Mouse (Mus musculus): ENCODE results near the gene Gabpb2. TPM values are rescaled to one million over a fixed set of nuclear protein-coding genes. Genes with fewer than 3 reads are reported as not detected.

Gabpb2 gene
- polyA plus RNA-seq, 1 experiment from 2014 or later, result 6.2 TPM

DNA sequence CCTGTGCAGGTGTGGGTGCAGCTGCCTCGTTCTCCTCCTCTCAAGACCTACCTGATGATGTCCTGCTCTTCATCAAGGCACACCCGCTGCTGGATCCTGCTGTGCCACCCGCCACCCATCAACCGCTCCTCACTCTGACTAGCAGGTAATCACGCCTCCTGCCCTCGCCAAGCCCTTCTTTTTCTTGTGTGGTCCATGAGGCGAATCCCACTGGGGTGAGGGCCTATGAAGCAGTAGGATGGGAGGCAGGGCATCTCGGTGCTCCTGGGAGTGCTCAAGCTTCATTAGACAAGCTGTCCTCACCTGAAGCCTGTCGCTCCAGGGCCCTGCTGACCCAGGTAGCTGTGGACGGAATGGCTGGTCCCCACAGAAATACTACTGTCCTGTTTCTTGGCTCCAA, 47.7 kb downstream of the Gabpb2 start:
- peaks cover 87% of the 10 kb centered on the region for H3K27me3 ChIP-seq
- no peaks in the 10 kb centered on the region for H3K36me3 ChIP-seq (replicated peaks)
- H3K9ac ChIP-seq, result no peak overlapping the region
- no peaks in the 10 kb centered on the region for H3K9me3 ChIP-seq (replicated peaks)
- no peak for ATAC-seq (ENCODE audit: insufficient read depth)
- H3K4me2 ChIP-seq, result no peak overlapping the region
- no peak overlapping the region for H3K27ac ChIP-seq (replicated peaks)
- no peak overlapping the region for H3K4me3 ChIP-seq (replicated peaks)
- 75% methylated on average over 10 of the region's 10 CpGs for WGBS (ENCODE audit: insufficient replicate concordance)
- H3K4me1 ChIP-seq (replicated peaks), result peaks cover 17% of the 10 kb centered on the region

DNA sequence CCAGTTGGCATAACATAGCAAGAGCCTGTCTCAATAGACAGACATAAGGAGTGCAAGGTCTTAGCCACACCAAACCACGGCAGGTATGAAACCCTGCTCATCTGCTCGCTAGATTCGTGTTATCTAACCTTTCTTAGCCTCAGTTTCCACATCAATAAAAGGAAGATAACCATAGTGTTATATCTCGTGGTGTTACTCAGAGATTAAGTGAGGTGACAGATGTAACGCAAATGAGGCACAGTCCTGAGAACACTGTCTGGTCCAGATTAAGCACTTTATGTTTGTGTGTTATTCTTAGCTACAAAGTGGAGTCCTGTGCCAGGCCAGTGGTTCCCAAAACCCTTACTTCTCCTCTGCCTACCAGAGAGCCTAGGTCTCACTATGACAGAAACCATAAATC, 52.9 kb downstream of the Gabpb2 start:
- H3K27me3 ChIP-seq, result peaks cover 78% of the 10 kb centered on the region
- no peak overlapping the region for H3K4me3 ChIP-seq (replicated peaks)

DNA sequence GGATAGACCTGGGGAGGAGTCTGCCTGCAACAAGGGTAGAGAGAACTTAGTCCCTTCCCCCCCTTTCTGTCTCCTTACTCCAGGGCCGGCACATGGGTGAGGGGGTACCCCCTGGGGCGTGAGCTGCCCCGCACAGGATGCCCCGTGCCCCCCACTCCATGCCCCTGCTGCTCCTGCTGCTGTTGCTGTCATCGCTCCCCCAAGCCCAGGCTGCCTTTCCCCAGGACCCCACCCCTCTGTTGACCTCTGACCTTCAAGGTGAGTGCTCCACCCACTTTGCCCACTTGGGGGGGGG, 53.5 kb downstream of the Gabpb2 start:
- peaks cover 23% of the 10 kb centered on the region for H3K4me1 ChIP-seq (replicated peaks)
- H3K27me3 ChIP-seq, result peaks cover 78% of the 10 kb centered on the region
- H3K27ac ChIP-seq (replicated peaks), result no peak overlapping the region
- no peak overlapping the region for H3K4me2 ChIP-seq
- no peak for ATAC-seq (ENCODE audit: insufficient read depth)
- 78% methylated on average over 5 of the region's 5 CpGs for WGBS (ENCODE audit: insufficient replicate concordance)
- no peaks in the 10 kb centered on the region for H3K36me3 ChIP-seq (replicated peaks)
- no peaks in the 10 kb centered on the region for H3K9me3 ChIP-seq (replicated peaks)
- H3K9ac ChIP-seq, result no peak overlapping the region
- H3K4me3 ChIP-seq (replicated peaks), result no peak overlapping the region

More for the DNA sequence above, 52.9 kb downstream of the Gabpb2 start:
- H3K9ac ChIP-seq, result no peak overlapping the region
- H3K4me1 ChIP-seq (replicated peaks), result peaks cover 17% of the 10 kb centered on the region
- no peak overlapping the region for H3K27ac ChIP-seq (replicated peaks)
- no peaks in the 10 kb centered on the region for H3K36me3 ChIP-seq (replicated peaks)
- ATAC-seq (ENCODE audit: insufficient read depth), result no peak
- 30% methylated on average over 5 of the region's 5 CpGs for WGBS (ENCODE audit: insufficient replicate concordance)
- no peaks in the 10 kb centered on the region for H3K9me3 ChIP-seq (replicated peaks)
- no peak overlapping the region for H3K4me2 ChIP-seq

DNA sequence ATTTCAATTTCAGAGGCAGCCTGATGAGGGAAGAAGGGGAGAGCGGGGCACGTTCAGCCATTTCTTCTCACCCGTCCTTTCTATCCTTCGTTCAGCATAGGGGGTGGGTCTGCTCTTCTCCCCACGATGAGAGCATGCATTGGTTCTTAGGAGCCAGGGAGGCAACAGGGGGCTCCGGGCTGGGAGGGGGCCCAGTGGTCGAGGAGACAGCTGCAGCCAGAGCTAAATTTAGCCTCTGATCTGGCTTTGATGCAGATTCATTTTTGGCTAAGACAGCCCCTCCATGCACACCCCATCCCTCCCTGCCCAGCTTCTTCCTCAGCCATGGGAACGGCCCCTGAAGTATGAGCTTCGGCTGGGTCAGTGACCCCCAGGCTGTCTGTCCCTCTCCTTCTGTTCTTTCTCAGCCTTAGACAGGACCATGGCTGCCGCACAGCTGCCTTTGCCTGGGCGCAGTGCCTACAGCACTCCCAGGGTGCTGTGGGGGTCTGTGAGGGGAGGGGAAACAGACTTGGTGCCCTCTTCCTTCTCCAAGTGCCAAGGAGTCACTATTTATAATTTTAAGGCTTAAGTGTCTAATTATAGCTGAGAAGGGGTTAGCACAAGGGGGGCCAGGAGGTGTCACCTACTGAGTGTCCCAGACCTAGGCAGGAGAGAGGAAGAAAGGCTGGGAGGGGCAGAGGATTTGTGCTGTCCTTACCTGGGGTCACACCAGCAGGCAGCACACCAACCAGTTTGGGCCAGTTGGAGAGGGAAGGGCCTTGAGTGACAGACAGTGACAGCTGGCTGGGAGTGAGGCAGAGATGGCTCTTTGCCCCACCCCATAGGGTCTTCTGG, 54.1 kb downstream of the Gabpb2 start:
- Histone ChIP-seq H3K36me3 (replicated peaks) (no peaks in the 10 kb centered on the region), H3K27ac (replicated peaks) (no peak overlapping the region), H3K4me1 (replicated peaks) (peaks cover 26% of the 10 kb centered on the region), H3K9ac (no peak overlapping the region), H3K4me3 (replicated peaks) (no peak overlapping the region), H3K9me3 (replicated peaks) (no peaks in the 10 kb centered on the region), H3K27me3 (peaks cover 78% of the 10 kb centered on the region), H3K4me2 (no peak overlapping the region)
- WGBS (ENCODE audit: insufficient replicate concordance), result 54% methylated on average over 11 of the region's 11 CpGs
- no peak for ATAC-seq (ENCODE audit: insufficient read depth)

DNA sequence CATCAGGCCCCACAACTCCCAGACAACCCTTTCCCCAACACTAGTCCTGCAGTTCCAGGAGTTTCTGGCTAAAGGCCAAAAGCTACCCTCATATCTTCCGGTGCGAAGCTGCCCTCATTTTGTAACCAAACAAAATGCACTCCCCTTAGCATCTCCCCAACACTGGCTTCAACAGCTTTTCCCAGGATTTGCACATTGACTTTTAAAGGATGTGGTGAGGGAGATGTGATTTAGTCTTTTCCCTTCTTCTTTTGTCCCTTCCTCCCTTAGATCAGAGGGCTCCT, 55.4 kb downstream of the Gabpb2 start:
- 73% methylated on average over 2 of the region's 2 CpGs for WGBS (ENCODE audit: insufficient replicate concordance)
- Histone ChIP-seq H3K4me2 (no peak overlapping the region), H3K27me3 (peaks cover 68% of the 10 kb centered on the region), H3K4me1 (replicated peaks) (peaks cover 26% of the 10 kb centered on the region), H3K36me3 (replicated peaks) (no peaks in the 10 kb centered on the region), H3K9me3 (replicated peaks) (no peaks in the 10 kb centered on the region), H3K27ac (replicated peaks) (no peak overlapping the region), H3K9ac (no peak overlapping the region), H3K4me3 (replicated peaks) (no peak overlapping the region)
- ATAC-seq (ENCODE audit: insufficient read depth), result no peak

DNA sequence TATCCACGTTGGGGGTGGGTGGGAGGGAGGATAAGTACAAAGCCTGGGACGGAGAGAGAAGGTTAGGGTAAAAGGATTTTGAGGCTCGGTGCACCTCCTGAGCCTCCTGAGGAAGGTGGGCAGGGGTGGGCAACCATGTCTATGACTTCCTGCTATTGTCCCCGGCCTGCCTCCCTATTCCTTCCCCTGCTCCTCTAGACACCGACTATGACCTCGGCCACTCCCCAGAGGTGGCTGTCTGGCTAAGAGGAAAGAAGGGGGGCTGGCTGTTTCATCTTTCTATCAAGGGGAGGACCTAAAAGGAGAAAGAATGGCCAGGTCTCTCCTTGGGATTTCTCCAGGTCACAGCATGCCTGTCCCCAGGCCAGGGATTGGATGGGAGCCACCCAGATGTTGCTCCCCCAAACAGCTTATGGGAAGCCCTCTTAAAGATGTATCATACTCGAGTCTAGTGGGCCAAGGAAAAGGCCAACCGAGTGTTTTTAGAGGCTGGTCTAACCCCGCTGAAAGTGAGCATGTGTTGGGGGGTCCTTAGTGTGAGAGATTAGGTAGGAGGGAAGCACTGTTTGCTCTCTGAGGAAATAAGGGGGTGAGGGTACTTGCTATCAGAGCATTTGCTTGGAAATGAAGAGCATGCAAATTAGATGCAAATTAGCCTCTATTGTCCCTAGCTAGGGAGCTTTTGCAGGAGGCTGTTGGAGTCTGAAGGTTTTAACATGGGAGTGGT, 55.9 kb downstream of the Gabpb2 start:
- no peak for ATAC-seq (ENCODE audit: insufficient read depth)
- 17% methylated on average over 9 of the region's 9 CpGs for WGBS (ENCODE audit: insufficient replicate concordance)
- H3K9me3 ChIP-seq (replicated peaks), result no peaks in the 10 kb centered on the region
- H3K27me3 ChIP-seq, result peaks cover 64% of the 10 kb centered on the region
- H3K9ac ChIP-seq, result no peak overlapping the region
- H3K4me2 ChIP-seq, result peak overlapping the region; percentile 90
- no peaks in the 10 kb centered on the region for H3K36me3 ChIP-seq (replicated peaks)
- H3K4me3 ChIP-seq (replicated peaks), result peak overlapping the region; percentile 61
- H3K4me1 ChIP-seq (replicated peaks), result peaks cover 26% of the 10 kb centered on the region
- H3K27ac ChIP-seq (replicated peaks), result no peak overlapping the region

DNA sequence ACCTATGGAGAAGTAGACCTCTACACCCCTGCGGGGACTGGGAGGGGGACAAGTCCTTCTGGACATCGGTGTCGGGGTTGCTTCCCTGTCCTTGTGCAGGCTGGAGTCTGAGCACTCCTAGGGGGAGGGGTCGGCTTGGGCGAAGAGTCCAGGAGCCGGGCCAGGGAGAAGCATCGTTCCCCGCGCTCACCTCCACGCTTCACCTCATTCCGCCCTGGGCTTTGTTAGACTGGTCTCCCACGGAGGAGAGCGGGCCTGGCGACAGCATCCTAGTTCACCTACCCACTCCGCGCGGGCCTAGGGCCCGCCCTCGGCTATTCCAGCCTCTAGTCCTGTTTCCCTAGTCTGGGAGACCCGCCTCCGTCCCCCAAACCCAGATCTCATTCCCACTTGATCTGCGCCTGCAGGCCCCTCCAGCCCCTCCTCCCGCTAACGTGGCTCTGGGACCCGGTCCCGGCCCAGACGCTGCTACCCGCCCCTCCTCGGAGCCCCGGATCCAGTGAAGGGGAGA, 56.6 kb downstream of the Gabpb2 start:
- ATAC-seq (ENCODE audit: insufficient read depth), result no peak
- Histone ChIP-seq H3K4me2 (peak overlapping the region; percentile 90), H3K27ac (replicated peaks) (no peak overlapping the region), H3K4me3 (replicated peaks) (peak overlapping the region; percentile 61), H3K36me3 (replicated peaks) (no peaks in the 10 kb centered on the region), H3K9ac (peak overlapping the region; percentile 60), H3K27me3 (peaks cover 61% of the 10 kb centered on the region), H3K9me3 (replicated peaks) (no peaks in the 10 kb centered on the region), H3K4me1 (replicated peaks) (peaks cover 26% of the 10 kb centered on the region)
- 3% methylated on average over 30 of the region's 30 CpGs for WGBS (ENCODE audit: insufficient replicate concordance)

DNA sequence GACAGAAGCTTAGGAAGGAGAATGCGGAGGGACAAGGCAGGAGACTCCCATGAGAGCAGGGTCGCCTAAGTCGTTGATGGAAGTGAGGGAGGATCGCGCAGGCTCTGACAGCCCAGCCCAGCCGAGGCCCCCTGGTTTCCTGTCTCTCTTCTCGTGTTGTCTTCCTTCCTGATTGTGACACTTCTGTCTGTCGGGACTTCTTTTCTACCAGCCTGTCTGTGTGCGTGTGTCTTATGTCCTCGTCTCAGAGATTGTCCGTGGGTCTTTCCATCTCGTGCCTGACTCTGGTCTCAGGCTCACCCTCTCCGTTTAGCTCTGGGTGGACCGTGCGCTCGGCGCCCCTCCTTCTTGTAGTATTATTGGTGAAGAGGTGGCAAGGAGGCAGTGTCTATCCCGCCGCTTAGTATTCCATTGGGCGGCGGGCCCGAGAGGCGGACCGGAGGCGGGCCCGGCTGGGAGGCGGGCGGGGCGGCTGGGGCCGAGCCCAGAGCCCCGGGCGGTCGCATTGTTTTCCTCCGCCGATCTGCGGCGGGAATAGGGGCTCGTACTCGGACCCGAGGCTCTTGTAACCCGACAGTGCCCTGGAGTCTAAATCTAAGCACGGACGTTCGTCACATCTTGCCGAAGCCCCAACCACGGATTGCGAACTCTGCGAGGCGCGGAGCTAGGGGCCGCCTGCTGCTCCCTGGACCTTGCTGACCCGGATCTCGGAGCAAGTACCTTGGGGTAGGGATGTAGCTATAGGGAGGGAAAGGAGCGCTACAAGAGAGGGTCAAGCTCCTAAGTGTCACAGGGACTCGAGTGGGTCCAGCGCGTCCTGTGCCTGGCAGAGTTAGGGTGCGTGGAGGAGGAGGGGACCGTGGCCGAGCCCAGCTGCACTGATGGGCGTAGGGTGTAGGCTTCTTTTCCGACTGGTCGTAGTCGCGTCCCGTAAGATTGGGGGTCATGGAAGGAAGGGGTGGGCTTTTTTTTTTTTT, 57.4 kb downstream of the Gabpb2 start, which contains the start of gene Sema6c:
Sema6c (plus strand) TSS at position 471 of the 977 bp plus-strand sequence.
- H3K4me2 ChIP-seq, result peak within 1 kb of the TSS; percentile 90
- no peak within 1 kb of the TSS for H3K27ac ChIP-seq (replicated peaks)
- peaks cover 26% of the 10 kb centered on the region for H3K4me1 ChIP-seq (replicated peaks)
- H3K36me3 ChIP-seq (replicated peaks), result no peaks in the 10 kb centered on the region
- WGBS (ENCODE audit: insufficient replicate concordance), result under 1% methylated on average over 66 of the region's 66 CpGs
- peak within 1 kb of the TSS; percentile 61 for H3K4me3 ChIP-seq (replicated peaks)
- H3K9ac ChIP-seq, result peak within 1 kb of the TSS; percentile 60
- no peaks in the 10 kb centered on the region for H3K9me3 ChIP-seq (replicated peaks)
- peak; percentile 96 for ATAC-seq (ENCODE audit: insufficient read depth)
- H3K27me3 ChIP-seq, result peaks cover 58% of the 10 kb centered on the region

DNA sequence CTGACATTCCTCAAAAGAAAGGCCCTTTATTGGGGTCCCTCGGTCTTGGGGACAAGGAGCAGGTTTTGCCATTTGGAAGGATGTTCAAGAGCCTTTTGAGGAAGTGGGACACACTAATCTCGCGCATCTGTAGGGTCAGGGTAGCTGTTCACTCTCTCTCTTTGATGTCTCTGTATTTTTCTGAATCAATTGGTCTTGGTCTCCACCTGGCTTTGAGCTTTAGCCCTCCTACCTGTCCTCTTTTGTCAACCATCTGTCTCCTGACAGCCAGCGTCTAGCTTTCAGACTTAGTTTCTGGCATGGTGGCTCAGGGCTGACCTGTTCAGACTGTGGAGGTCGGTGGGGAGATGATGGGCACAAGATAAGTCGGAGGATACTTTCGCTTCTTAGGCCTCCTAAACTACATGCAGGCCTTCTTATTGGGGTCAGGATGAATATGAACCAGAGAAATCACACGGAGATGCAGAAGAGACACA, 58.2 kb downstream of the Gabpb2 start:
- WGBS (ENCODE audit: insufficient replicate concordance), result 13% methylated on average over 8 of the region's 8 CpGs
- H3K9ac ChIP-seq, result peak overlapping the region; percentile 39
- ATAC-seq (ENCODE audit: insufficient read depth), result no peak

DNA sequence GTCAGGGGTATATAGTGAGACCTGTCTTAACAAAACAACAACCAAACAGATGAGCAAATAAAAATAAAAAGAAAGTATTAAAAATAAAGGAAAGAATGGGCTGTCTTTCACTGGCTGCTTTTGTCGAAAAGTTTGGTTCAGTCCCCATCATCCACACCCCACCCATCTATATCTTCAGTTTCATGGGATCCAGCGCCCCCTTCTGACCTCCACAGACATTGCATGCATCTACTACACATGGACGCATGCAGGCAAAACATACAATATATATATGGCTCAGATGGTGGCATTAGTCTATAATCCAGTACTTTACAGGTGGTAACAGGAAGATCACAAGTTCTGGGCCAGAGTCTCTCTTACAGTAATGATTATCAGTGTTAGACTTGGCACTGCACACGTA, 63.8 kb downstream of the Gabpb2 start:
- H3K4me1 ChIP-seq (replicated peaks), result no peaks in the 10 kb centered on the region
- 27% methylated on average over 4 of the region's 4 CpGs for WGBS (ENCODE audit: insufficient replicate concordance)

More for the DNA sequence above, 58.2 kb downstream of the Gabpb2 start:
- no peak overlapping the region for H3K27ac ChIP-seq (replicated peaks)
- no peaks in the 10 kb centered on the region for H3K9me3 ChIP-seq (replicated peaks)
- no peaks in the 10 kb centered on the region for H3K36me3 ChIP-seq (replicated peaks)
- peaks cover 58% of the 10 kb centered on the region for H3K27me3 ChIP-seq
- H3K4me1 ChIP-seq (replicated peaks), result peaks cover 26% of the 10 kb centered on the region
- H3K4me2 ChIP-seq, result peak overlapping the region; percentile 90
- peak overlapping the region; percentile 61 for H3K4me3 ChIP-seq (replicated peaks)

More for the DNA sequence above, 63.8 kb downstream of the Gabpb2 start:
- Histone ChIP-seq H3K9ac (no peak overlapping the region), H3K4me2 (no peak overlapping the region), H3K4me3 (replicated peaks) (no peak overlapping the region), H3K27ac (replicated peaks) (no peak overlapping the region), H3K36me3 (replicated peaks) (no peaks in the 10 kb centered on the region), H3K9me3 (replicated peaks) (no peaks in the 10 kb centered on the region), H3K27me3 (peaks cover 6% of the 10 kb centered on the region; the same call in 1 of the 2 replicates)
- no peak for ATAC-seq (ENCODE audit: insufficient read depth)
